ENCODE assay signal across 23 mouse cellular contexts in the genomic region with DNA sequence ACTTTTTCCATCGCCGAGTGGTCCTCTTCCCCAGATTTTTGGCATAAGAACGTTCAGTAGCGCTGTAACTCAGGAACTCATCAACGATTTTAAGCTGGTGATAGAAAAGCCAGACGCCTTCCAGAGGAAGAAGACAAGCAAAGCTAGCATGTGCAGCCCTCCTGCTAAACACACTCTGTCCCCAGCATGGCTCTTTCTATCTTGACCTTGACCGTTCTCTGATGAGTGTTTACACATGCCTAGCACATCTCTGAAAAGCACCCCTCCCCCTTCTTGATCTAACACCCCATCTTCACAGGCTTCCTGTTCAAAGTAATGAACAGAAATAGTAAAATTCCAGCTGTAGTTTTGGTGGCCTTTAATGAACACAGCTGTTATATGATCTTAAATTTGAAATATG. TPM values are rescaled to one million over a fixed set of nuclear protein-coding genes. Genes with fewer than 3 reads are reported as not detected.
DNase-seq lines count a peak whose midpoint lies in the region; ATAC-seq and TF ChIP-seq lines count a peak whose summit lies in the region.
"Had no signal": no experiment of that assay in that cellular context is flagged by ENCODE, and none has a peak within 500 bp of the region (broad histone marks: within the 10 kb centered on the region; RNA-seq: fewer than 3 reads in every experiment).

No protein-coding gene starts in this region.

- no peak for DNase-seq in heart, embryonic 10.5 days (ENCODE audit: low spot score)
- no peak for DNase-seq in heart, postnatal 25 days (ENCODE audit: low spot score)
- DNase-seq in lung, embryonic 14.5 days: peak; percentile 46
- DNase-seq in lung, postnatal 25 days (ENCODE audit: low spot score): no peak
- DNase-seq in lung, postnatal 14 days: peak; percentile 21
- no peak for DNase-seq in cerebellum, adult 11 months
- DNase-seq: adrenal gland, adult 8-10 months; cerebellum, adult 9-10 months; cerebellum, postnatal 36 days; gastrocnemius, postnatal 25 days; kidney, postnatal 4 days; right cerebral cortex, postnatal 25 days; thymus, postnatal 25 days had no signal

- H3K36me3 ChIP-seq in heart, embryonic 10.5 days: no peaks in the 10 kb centered on the region
- no peaks in the 10 kb centered on the region for H3K36me3 ChIP-seq in lung, embryonic 14.5 days (ENCODE audit: insufficient read depth)
- H3K36me3 ChIP-seq: G1E; limb, embryonic 13.5 days; stomach, embryonic 15.5 days had no signal

- no peak for ATAC-seq in lung, embryonic 14.5 days (ENCODE audit: insufficient read depth)
- ATAC-seq: intestine, postnatal 0 days; midbrain, embryonic 16.5 days had no signal

- no peak for TF ChIP-seq CTCF in lung, embryonic 14.5 days (IDR thresholded peaks at IDR 0.05; ENCODE audit: low read depth)

- H3K4me3 ChIP-seq in heart, embryonic 10.5 days: no peak overlapping the region
- no peak overlapping the region for H3K4me3 ChIP-seq in lung, embryonic 14.5 days (ENCODE audit: low read depth, low read length)
- no peak overlapping the region for H3K4me3 ChIP-seq in brown adipose tissue, adult 24 weeks (ENCODE audit: insufficient read depth, low read depth, low read length)
- H3K4me3 ChIP-seq: forebrain, embryonic 13.5 days; limb, embryonic 13.5 days; midbrain, embryonic 10.5 days; stomach, embryonic 15.5 days had no signal

- H3K9me3 ChIP-seq in heart, embryonic 10.5 days: no peaks in the 10 kb centered on the region
- no peaks in the 10 kb centered on the region for H3K9me3 ChIP-seq in lung, embryonic 14.5 days (ENCODE audit: low read depth, low read length)
- H3K9me3 ChIP-seq: forebrain, embryonic 13.5 days; G1E; limb, embryonic 13.5 days; midbrain, embryonic 10.5 days; stomach, embryonic 15.5 days had no signal

- H3K4me1 ChIP-seq in heart, embryonic 10.5 days: peaks cover 77% of the 10 kb centered on the region
- H3K4me1 ChIP-seq in lung, embryonic 14.5 days (ENCODE audit: insufficient read depth): peaks cover 58% of the 10 kb centered on the region; the same call in 1 of the 2 replicates
- peaks cover 38% of the 10 kb centered on the region for H3K4me1 ChIP-seq in brown adipose tissue, adult 24 weeks (ENCODE audit: control insufficient read depth, insufficient read depth, insufficient read length, low read length)

- WGBS in heart, embryonic 10.5 days: 63% methylated on average over 7 of the region's 7 CpGs
- WGBS in lung, embryonic 14.5 days: 25% methylated on average over 7 of the region's 7 CpGs

- intact Hi-C loops in heart, postnatal 25 days (cut with DNase I): no loop called here

- no peak overlapping the region for H3K4me2 ChIP-seq in lung, embryonic 14.5 days
- H3K4me2 ChIP-seq: forebrain, embryonic 13.5 days; hindbrain, embryonic 14.5 days; limb, embryonic 13.5 days; liver, embryonic 11.5 days; stomach, embryonic 15.5 days had no signal

- H3K27ac ChIP-seq in heart, embryonic 10.5 days: 0 out of 2 replicates have a peak overlapping the region, but pooled peaks have one; percentile 7
- H3K27ac ChIP-seq in lung, embryonic 14.5 days (ENCODE audit: low read depth): no peak overlapping the region
- peak overlapping the region; percentile 90 for H3K27ac ChIP-seq in brown adipose tissue, adult 24 weeks (replicated peaks; ENCODE audit: low read depth, low read length)
- H3K27ac ChIP-seq: forebrain, embryonic 13.5 days; hindbrain, embryonic 14.5 days; limb, embryonic 13.5 days; midbrain, embryonic 10.5 days had no signal

- no peaks in the 10 kb centered on the region for H3K27me3 ChIP-seq in heart, embryonic 10.5 days (ENCODE audit: insufficient read depth, poor library complexity, severe bottlenecking)
- no peaks in the 10 kb centered on the region for H3K27me3 ChIP-seq in lung, embryonic 14.5 days (ENCODE audit: insufficient read depth, low read length)
- H3K27me3 ChIP-seq: forebrain, embryonic 13.5 days; limb, embryonic 13.5 days; stomach, embryonic 15.5 days had no signal

- H3K9ac ChIP-seq in lung, embryonic 14.5 days: no peak overlapping the region
- H3K9ac ChIP-seq: forebrain, embryonic 13.5 days; hindbrain, embryonic 14.5 days; limb, embryonic 13.5 days; stomach, embryonic 15.5 days had no signal

RNA-seq across cellular contexts. Expression of a gene that starts 35.1 kb away (rescaled TPM):
- polyA plus RNA-seq in heart, embryonic 10.5 days (2016; fragmentation: Nextera tagmentation; extraction: Ambion mirVana): 2.0 and 2.9 TPM in 2 replicates
- total RNA-seq in heart, postnatal 25 days (2021): 10 to 100 TPM; 22.4 to 23.1 TPM
- 3.9 and 5.3 TPM in 2 replicates for polyA plus RNA-seq in lung, embryonic 14.5 days (2014; fragmentation: Nextera tagmentation; extraction: Ambion mirVana)
- polyA plus RNA-seq in brown adipose tissue, adult 24 weeks (2012; ENCODE audit: insufficient read depth, insufficient read length, missing spikeins): 14.5 and 22.4 TPM in 2 replicates
- polyA plus RNA-seq: G1E had no signal

Comparison
In these comparisons a context has a peak if more than half of its experiments do, and no peak if none do; other contexts are left out.
1. DNase-seq: peak in lung, embryonic 14.5 days (single experiment) and lung, postnatal 14 days (single experiment); none in heart, embryonic 10.5 days (single experiment), heart, postnatal 25 days (single experiment), lung, postnatal 25 days (single experiment) and cerebellum, adult 11 months (single experiment).